Mouse (Mus musculus): ENCODE results near the gene Fzr1. TPM values are rescaled to one million over a fixed set of nuclear protein-coding genes. Genes with fewer than 3 reads are reported as not detected.

Gene Fzr1
- polyA plus RNA-seq, 1 experiment from 2014 or later: 112 TPM

DNA sequence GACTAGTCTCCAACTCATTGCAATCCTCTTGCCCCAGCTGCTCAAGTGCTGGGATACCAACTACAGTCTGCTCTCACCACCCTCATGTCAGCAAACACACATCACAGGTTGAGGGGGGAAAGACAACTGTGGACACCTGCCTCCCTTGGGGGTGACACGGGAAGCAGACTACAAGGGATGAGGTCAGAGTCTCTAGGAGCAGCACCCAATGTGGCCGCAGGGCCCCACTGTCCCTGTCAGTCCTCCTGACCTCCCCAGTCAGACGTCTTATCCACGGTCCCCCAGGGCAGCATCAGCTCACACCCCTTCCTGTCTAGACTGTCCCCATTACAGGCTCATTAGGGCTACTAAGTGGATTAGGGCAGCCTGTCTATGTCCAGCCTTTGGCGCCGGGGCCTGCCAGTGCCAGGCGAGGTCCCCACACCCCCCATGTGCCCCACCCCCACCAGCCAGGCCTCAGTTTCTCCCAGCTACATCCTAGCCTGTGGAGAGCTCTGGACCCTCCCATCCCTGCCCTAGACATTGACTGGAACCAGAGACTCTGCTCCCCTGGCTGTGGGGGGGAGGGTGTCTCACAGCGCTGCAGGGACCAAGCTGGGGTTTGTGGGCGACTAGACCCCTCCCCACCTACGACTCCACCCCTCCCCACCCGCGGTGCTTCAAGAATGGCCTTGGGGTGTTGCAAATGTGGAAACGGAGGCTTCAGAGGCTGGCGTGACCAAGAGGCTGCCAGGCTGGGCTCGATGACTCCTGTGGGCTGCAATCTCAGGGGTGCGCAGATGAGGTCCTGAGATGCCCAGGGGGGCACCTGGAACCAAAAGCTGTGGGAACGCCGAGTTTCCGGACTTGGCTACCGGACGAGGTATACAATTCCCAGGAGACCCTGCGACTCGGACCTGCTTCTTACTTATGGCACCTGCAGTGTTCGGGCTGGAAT is 28.5 kb upstream of the Fzr1 start:
- peak overlapping the region; percentile 55; the same call in 1 of the 2 replicates for H3K27ac ChIP-seq
- peaks cover 87% of the 10 kb centered on the region for H3K4me1 ChIP-seq
- H3K27me3 ChIP-seq: peaks cover 24% of the 10 kb centered on the region
- WGBS: 18% methylated on average over 24 of the region's 24 CpGs
- no peaks in the 10 kb centered on the region for H3K9me3 ChIP-seq
- peak overlapping the region; percentile 35; the same call in 1 of the 2 replicates for H3K9ac ChIP-seq
- H3K36me3 ChIP-seq: peaks cover 61% of the 10 kb centered on the region
- H3K4me3 ChIP-seq: peak overlapping the region; percentile 29
- peak overlapping the region; percentile 53 for H3K4me2 ChIP-seq (replicated peaks)
- no peak for ATAC-seq (ENCODE audit: low FRiP score, low read depth)

DNA sequence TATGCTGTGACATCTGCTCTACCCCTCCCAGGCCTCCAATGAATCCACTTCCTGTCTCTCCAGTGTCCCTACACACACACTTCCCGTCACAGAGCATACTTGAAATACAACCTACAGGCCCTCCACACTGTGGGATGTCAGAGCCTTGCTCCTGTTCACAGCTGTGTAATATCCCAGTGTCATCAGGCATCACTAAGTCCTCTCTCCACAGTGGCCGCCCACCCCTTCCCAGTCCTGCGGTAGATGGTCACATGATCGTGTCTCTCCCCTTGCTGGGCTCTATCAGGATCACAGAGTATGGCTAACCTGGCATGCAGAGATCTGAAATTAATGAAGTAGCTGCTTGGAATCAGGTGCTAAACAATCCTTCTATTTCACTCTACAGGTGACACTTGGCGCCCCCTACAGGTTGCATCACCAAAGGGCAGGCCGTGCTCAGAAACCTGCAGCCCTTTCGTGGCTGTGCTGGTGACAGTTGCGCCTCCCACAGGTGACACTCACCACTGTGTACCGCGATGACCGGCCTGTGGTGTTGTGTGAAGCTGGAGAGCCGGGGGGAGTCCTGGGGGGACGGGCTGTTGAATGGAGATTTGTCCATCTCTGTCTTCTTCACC is 27.4 kb upstream of the Fzr1 start:
- Histone ChIP-seq H3K4me3 (no peak overlapping the region), H3K4me2 (replicated peaks) (peak overlapping the region; percentile 53; the same call in 1 of the 2 replicates), H3K4me1 (peaks cover 87% of the 10 kb centered on the region), H3K27ac (0 out of 2 replicates have a peak overlapping the region, but pooled peaks have one; percentile 0), H3K9me3 (no peaks in the 10 kb centered on the region), H3K27me3 (peaks cover 24% of the 10 kb centered on the region), H3K9ac (no peak overlapping the region), H3K36me3 (peaks cover 60% of the 10 kb centered on the region)
- WGBS: 49% methylated on average over 13 of the region's 13 CpGs
- ATAC-seq (ENCODE audit: low FRiP score, low read depth): no peak

DNA sequence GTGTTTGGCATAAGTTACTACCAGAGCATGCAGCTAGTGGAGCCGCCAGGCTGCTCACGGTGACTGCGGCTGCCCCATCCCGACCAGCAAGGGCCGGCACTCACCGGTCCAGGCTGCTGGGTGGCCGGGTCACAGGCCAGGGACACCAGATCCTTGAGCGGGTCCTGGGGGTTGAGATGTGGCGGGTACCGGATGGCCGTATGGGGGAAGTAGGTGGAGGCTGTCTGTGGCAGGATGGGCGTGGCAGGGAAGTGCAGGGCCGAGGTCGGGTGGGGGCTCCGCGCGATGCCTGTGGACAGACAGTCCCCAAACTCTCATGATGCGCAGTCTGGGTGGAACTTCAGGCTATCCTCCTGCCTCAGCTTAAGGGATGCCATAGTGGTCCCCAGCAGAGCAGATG is 26.4 kb upstream of the Fzr1 start:
- Histone ChIP-seq H3K4me1 (peaks cover 87% of the 10 kb centered on the region), H3K27me3 (peaks cover 24% of the 10 kb centered on the region), H3K4me2 (replicated peaks) (no peak overlapping the region), H3K9ac (no peak overlapping the region), H3K27ac (no peak overlapping the region; the same call in 1 of the 2 replicates), H3K36me3 (peaks cover 69% of the 10 kb centered on the region), H3K4me3 (no peak overlapping the region), H3K9me3 (no peaks in the 10 kb centered on the region)
- no peak for ATAC-seq (ENCODE audit: low FRiP score, low read depth)
- 61% methylated on average over 18 of the region's 18 CpGs for WGBS

DNA sequence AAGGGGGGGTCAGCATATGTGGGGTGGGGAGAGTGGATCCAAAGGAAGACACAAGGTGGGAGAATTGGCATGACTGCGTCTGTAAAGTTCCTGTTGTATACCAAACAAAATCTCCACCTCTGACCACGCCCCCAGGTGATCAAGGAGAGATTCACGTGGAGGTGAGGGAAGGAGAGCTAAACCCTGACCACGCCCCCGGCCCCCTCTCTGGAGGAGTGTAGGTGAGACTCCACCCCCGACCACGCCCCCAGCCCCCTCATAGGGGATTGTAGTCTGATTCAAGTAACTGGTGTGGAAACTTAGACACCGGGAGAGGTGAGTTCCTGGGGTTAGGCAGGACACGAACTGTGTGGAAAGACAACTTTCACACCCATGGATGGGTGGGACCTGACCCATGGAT is 25.8 kb upstream of the Fzr1 start:
- ATAC-seq (ENCODE audit: low FRiP score, low read depth): no peak
- Histone ChIP-seq H3K4me3 (no peak overlapping the region), H3K4me2 (replicated peaks) (no peak overlapping the region), H3K27me3 (peaks cover 24% of the 10 kb centered on the region), H3K9me3 (no peaks in the 10 kb centered on the region), H3K36me3 (peaks cover 75% of the 10 kb centered on the region), H3K27ac (no peak overlapping the region), H3K9ac (no peak overlapping the region), H3K4me1 (peaks cover 85% of the 10 kb centered on the region)
- WGBS: 11% methylated on average over 9 of the region's 9 CpGs

DNA sequence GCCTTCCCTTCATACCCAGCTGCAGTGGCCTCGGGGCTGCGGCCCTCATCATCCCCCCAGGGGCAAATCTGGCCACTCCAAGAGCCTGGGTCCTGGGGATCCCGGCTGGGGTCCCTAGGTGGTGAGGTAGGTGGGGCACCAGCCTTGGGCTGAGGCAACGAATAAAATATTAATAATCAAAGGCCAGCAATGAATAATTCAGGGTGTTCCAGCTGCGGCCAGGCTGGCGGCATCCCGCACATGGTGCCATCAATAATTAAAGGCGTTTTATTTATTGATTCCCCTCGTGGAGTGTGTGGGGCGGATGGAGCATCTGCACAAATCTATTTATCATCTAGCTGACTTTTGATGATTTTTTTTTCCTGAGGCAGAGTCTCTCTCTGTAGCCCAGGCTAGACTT is 25.2 kb upstream of the Fzr1 start:
- ATAC-seq (ENCODE audit: low FRiP score, low read depth): no peak
- 60% methylated on average over 10 of the region's 10 CpGs for WGBS
- H3K4me1 ChIP-seq: peaks cover 80% of the 10 kb centered on the region
- H3K4me3 ChIP-seq: no peak overlapping the region
- H3K9me3 ChIP-seq: no peaks in the 10 kb centered on the region
- peak overlapping the region; percentile 92 for H3K27ac ChIP-seq
- H3K9ac ChIP-seq: peak overlapping the region; percentile 31; the same call in 1 of the 2 replicates
- peaks cover 77% of the 10 kb centered on the region for H3K36me3 ChIP-seq
- H3K27me3 ChIP-seq: peaks cover 21% of the 10 kb centered on the region
- 0 out of 2 replicates have a peak overlapping the region, but pooled peaks have one; percentile 49 for H3K4me2 ChIP-seq (replicated peaks)

DNA sequence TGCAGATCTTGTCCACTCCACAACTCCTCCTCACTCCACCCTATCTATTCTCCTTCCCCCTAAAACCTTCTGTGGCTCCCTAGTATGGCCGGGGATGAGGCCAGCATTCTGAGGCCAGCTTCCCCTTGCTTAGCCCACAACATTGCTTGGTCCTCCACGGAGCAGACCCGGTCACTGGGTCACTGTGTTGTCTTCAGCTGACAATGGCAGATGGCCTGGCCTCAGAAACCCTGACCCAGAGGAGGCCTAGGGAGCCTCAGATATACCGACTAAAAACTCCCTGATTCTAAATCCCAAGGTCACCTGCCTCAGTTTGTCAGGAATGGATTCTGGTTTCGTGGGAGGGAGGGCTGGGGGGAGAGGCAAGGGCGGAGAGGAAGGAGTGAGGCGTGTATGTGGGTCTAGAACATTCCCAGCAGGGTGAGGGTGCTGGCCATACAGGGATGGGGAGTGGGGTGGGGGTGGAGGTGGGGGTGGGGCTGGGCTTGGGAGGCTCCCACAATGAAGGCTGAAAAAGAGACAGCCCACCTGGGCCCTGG is 24.0 kb upstream of the Fzr1 start:
- Histone ChIP-seq H3K4me2 (replicated peaks) (peak overlapping the region; percentile 49), H3K4me1 (peaks cover 68% of the 10 kb centered on the region), H3K4me3 (peak overlapping the region; percentile 17; the same call in 1 of the 2 replicates), H3K9me3 (no peaks in the 10 kb centered on the region), H3K27me3 (0 out of 2 replicates have a peak, but pooled peaks cover 10% of the 10 kb centered on the region), H3K27ac (peak overlapping the region; percentile 92), H3K9ac (peak overlapping the region; percentile 50), H3K36me3 (peaks cover 74% of the 10 kb centered on the region)
- WGBS: 21% methylated on average over 7 of the region's 7 CpGs
- ATAC-seq (ENCODE audit: low FRiP score, low read depth): peak; percentile 12

DNA sequence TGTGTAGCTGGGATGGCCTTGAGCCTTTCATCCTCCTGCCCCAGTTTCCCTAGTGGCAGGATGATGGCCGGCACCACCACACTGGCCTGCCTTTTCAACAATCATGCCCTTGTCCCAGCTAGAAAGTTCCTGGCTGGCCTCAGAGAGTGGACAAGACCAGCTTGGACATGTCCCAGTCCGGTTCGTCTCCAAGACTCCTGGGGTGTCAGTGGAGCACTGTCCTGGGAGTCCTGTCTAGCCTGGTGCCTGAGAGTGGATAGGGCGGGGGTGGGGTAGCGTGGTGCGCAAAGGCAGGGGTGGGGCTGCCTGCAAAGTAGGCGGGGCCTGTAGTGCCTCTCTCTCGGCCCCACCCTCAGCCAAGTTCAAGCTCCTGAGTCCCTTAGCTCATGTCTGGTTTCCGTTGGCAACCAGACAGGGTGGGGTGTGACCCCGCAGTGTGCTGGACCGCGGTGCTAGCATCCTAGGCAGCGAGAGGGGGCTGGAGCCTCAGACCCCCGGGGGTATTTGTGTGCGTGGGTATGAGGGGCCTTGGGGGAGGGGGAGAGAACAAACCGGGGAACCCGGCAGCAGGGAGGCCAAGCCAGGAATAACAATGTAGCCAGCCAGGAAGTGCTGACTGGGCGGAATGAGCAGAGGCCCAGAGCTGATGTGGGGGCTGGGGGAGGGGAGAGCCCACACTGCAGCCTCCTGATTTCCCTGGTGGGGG is 23.4 kb upstream of the Fzr1 start:
- ATAC-seq (ENCODE audit: low FRiP score, low read depth): peak; percentile 89
- H3K9me3 ChIP-seq: no peaks in the 10 kb centered on the region
- H3K4me2 ChIP-seq (replicated peaks): peak overlapping the region; percentile 49
- peak overlapping the region; percentile 17 for H3K4me3 ChIP-seq
- peaks cover 71% of the 10 kb centered on the region for H3K36me3 ChIP-seq
- 0 out of 2 replicates have a peak, but pooled peaks cover 6% of the 10 kb centered on the region for H3K27me3 ChIP-seq
- 9% methylated on average over 18 of the region's 18 CpGs for WGBS
- peak overlapping the region; percentile 92 for H3K27ac ChIP-seq
- H3K4me1 ChIP-seq: peaks cover 61% of the 10 kb centered on the region
- H3K9ac ChIP-seq: peak overlapping the region; percentile 32; the same call in 1 of the 2 replicates

DNA sequence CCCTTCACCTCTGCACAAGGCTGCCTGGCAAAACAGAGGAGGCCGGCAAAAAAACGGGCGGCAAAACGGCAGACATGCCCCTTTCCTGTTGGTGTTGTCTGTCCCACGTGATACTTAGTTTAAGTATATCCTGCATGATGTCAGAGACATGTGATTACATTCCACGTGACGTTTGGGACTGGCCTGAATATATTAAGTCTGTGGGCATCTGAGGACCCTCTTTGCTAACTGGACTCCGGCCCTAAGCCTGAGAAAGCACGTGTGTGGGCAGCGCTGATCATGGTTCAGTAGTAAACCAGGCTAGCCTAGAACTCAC is 22.8 kb upstream of the Fzr1 start:
- no peak overlapping the region for H3K4me3 ChIP-seq
- H3K27me3 ChIP-seq: 0 out of 2 replicates have a peak, but pooled peaks cover 6% of the 10 kb centered on the region
- H3K4me2 ChIP-seq (replicated peaks): peak overlapping the region; percentile 49
- H3K4me1 ChIP-seq: peaks cover 56% of the 10 kb centered on the region
- 33% methylated on average over 10 of the region's 10 CpGs for WGBS
- H3K9me3 ChIP-seq: no peaks in the 10 kb centered on the region
- peaks cover 69% of the 10 kb centered on the region for H3K36me3 ChIP-seq
- H3K9ac ChIP-seq: no peak overlapping the region
- H3K27ac ChIP-seq: peak overlapping the region; percentile 92
- 0 out of 2 replicates have a peak, but pooled peaks have one; percentile 2 for ATAC-seq (ENCODE audit: low FRiP score, low read depth)

DNA sequence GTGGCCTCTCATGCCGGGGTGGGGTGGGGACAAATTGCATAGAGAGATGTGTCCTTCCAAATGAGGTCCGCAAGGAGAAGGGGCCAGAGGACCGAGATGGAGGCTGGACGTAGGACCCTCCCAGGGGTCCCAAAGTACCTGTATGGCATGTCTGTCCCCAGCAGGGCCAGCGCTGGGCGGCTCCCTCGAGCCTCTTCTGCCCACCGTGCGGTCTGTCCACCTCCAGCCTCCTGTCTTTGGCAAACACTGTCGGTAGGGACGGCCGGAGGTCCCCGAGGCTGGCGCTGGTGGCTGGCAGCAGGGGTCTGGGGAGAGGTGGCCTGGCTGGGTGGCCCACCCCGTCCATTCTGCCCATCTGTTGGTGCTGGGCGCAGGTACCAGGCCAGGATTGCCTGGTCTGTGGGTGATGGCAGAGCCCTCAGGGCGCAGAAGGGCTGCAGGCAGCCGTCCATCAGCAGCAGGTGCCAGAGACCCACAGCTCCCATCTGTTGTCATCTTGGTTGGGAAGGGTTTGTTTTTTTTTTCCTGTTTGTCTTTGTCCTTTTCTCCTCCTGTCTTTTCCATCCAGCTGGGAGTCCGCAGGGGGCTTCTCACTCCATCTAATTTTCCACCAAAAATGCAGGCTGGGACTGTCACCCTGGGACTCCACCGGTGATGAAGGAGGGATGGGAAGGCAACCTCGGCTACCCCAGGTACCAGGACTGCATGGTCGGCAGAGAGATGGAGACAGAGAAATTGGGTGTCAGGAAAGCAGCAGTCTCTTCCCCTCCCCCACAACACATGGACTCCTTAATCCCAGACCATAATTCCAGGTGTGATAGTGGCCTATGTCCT is 22.3 kb upstream of the Fzr1 start:
- Histone ChIP-seq H3K4me2 (replicated peaks) (peak overlapping the region; percentile 0; the same call in 1 of the 2 replicates), H3K36me3 (peaks cover 63% of the 10 kb centered on the region), H3K9me3 (no peaks in the 10 kb centered on the region), H3K27me3 (0 out of 2 replicates have a peak, but pooled peaks cover 3% of the 10 kb centered on the region), H3K4me3 (no peak overlapping the region), H3K4me1 (peaks cover 56% of the 10 kb centered on the region), H3K9ac (no peak overlapping the region; the same call in 1 of the 2 replicates), H3K27ac (peak overlapping the region; percentile 92; the same call in 1 of the 2 replicates)
- no peak for ATAC-seq (ENCODE audit: low FRiP score, low read depth)
- 48% methylated on average over 22 of the region's 22 CpGs for WGBS

DNA sequence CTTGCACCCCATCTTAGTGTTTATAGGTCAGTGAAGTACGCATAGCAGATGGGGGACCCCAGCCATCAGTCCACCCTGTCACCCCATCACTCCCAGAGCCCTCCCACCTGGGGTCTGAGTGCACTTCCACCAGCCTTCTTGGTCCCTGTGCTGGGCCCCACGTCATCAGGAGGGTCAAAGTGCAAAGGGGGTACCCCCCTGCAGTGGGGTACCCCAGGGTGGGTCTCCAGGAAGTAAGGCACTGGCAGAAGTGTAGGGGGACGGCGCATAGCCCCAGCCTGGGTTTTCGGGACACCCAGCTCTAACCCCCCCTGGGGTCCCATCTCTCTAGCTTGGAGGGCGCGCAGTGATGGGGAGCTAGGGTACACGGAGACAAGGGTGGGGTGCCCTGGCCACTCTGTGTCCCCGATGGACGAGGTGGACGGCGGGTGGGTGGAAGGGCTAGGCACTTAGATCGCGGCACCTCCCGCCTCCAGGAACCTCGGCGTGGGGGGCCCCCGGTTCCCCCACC is 21.5 kb upstream of the Fzr1 start:
- Histone ChIP-seq H3K4me2 (replicated peaks) (peak overlapping the region; percentile 0; the same call in 1 of the 2 replicates), H3K36me3 (peaks cover 56% of the 10 kb centered on the region), H3K9ac (peak overlapping the region; percentile 14; the same call in 1 of the 2 replicates), H3K4me1 (peaks cover 56% of the 10 kb centered on the region), H3K27me3 (no peaks in the 10 kb centered on the region), H3K9me3 (no peaks in the 10 kb centered on the region), H3K27ac (no peak overlapping the region), H3K4me3 (no peak overlapping the region)
- ATAC-seq (ENCODE audit: low FRiP score, low read depth): no peak
- WGBS: 78% methylated on average over 18 of the region's 18 CpGs
